Mouse (Mus musculus) frontal cortex, adult (tissue): Measurements from ENCODE around the gene Bola3.

ENCODE experiments used
- ATAC-seq: cut with Nextera tagmentation; 2 replicates; pipeline ENCODE4 v1.9.2; 2017; ENCODE audit warnings: mild to moderate bottlenecking, moderate library complexity, mixed read lengths; ENCODE audit not compliant: low TSS enrichment

The Bola3 gene

DNA sequence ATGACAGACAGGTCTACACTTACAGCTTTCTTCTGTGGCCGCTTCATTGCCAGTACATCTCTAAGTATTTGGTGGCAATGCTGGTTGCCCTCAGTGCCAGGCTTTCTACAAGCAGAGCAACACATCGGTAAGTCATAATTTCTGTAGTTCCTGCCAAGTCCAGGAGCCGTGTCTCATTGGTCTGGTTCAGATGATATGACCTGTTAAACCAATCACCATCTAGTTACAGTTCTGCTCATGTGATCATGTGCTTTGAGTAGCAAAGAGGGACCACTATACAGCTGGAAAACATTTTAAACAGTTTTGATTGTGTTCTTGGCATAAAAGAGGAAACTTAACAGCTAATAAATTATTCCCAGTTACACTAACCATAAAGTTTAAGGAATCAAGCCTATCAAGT is 1.0 kb upstream of the Bola3 start:
- no peak for ATAC-seq

DNA sequence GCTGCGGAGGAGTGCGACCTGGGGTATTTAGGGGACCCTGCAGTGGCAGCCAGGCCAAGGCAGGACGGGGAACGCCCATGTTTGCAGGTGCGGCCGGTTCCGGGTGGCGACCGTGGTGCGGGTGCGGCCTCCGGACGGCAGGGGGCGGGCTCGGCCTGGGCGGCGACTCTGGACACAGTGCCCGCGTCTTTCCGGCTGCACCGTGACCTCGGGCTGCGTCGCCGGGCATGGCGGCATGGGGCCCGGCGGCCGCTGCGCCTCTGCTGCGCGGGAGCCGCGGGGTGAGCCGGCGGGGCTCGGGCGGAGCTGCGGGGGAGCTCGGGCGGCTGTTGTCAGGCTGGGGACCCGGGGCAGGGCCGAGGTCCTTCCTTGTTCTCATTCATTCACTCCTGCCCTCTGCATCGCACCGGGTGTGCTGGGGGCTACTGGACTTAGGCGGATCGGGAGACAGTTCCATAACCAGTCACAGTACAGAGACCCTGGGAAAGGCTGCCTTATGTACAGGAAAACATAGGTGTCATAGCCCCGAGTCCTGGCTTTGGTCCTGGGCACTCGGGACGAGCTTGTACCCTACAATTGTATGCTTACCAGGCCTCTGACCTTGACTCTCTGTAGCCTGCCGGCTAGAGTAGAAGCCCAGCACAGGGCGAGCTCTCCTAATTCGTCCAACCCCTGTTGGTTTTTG is 469 bp downstream of the Bola3 start:
- peak; percentile 88 for ATAC-seq

- ATAC-seq, result no peak
Measured at GRCm38 (mm10) chr6:83350172-83350571, 1.2 kb downstream of the Bola3 start.

DNA sequence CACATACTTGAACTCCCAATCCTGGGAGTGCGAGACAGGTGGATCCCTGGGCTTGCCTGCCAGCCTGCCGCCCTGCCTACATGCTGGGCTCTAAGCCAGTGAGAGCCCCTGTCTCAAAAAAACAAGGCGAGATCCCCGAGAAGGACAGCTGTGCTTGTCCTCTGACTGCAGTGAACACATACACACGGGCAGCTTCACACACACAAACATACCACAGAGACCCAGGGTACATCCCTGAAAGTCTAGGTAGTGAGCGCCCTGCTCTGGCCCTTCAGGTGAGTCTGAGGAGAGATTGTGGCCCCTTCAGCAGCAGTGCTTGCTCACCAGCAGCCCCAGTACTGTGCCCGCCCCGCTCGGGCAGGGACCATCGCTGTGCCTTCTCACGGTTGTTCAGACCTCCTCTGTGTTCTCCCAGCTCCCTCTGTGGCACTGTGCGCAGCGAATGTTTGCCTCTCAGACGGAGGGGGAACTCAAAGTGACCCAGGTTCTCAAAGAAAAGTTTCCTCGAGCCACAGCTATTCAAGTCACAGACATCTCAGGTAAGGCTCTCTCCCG is 2.0 kb downstream of the Bola3 start:
- ATAC-seq, result no peak

- no peak for ATAC-seq
Measured at GRCm38 (mm10) chr6:83351490-83352160, 2.7 kb downstream of the Bola3 start.

DNA sequence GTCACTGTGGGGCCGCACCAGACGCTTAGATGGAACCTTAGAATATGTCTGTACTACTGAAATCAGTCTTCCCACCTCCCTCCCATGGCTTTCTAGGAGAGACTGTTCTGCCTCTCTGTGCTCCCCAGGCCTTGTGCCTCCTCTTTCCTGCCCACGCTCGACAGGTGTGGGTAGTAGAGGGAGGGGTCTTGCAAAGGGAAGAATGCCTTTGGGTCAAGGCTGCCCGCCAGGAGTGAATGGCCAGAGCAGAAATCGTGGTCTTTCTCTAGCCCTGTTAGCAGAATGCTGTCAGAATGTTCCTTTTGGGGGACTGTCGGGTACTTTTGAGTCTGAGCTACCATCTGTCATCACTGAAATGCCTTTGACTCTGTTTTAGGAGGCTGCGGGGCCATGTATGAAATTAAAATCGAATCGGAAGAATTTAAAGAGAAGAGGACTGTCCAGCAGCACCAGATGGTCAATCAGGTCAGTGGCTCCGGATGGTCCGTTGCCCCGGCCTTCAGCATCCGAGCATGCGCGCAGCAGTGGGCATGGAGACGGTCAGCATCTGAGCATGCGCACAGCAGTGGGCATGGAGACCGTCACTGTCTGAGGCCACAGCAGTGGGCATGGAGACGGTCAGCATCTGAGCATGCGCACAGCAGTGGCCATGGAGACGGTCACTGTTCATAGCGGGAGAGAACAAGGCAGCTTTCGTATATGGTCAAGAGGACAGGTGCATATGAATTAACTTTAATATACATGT is 3.9 kb downstream of the Bola3 start:
- ATAC-seq, result peak; percentile 39; the same call in 1 of the 2 replicates

DNA sequence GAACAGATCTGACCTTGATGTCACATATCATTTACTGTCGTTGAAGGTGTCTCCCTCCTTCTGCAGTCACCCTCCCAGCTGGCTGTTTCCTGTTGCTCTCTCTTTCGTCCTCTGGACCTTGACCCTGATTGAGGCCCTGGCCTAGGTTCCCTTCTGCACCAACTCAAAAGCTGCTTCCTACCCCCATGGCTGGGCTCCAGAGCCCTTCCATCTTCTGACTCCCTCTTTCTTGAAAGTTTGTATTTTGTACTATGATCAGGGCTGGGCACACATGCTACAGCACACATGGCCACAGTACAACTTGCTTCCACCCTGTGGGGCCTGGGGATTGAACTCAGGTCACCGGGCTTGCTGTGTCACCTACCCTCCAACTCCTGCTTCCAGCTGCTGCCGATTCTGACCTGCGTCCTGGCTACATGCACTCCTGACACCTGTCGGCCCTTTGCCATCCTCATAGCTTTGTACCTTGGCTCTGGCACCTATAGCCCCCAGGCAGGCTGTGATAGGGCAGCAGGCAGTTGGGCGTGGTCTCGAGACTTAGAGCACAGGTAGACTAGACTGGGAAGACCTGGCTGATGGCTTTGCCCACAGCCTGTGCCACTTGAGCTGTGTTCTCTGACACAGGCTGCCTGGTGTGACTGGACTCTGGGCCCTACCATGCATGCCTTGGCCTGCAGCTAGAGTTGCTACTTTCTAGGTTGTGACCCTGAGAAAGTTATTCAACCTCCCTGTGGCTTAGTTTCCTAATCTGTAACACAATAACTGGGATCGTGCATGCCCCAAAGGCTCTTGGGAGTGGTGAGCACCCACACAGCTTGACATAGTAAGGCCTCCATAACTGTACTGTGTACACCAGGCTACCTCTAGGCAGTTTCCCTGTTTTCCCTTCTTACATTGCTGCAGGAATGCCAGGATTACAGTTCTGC is 6.2 kb downstream of the Bola3 start:
- no peak for ATAC-seq

- ATAC-seq, result peak; percentile 36
Measured at GRCm38 (mm10) chr6:83356569-83357138, 7.7 kb downstream of the Bola3 start.

DNA sequence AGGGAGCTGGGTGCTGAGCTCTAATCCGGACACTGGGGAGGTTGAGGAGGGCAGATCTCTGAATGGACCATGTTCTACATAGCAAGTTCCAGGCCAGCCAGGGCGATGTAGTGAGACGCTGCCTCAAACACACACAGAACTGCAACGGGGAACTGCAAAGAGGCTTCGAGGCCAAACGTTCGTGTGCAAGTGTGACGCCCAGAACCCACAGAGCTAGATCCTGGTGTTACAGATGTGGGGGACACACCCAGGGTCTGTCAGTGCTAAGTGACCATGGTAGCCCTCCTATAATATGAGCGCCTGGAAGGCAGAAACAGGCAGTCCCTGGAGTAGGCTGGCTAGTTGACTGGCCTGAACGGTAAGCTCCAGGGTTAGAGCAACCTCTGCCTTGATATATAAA is 8.5 kb downstream of the Bola3 start:
- ATAC-seq, result no peak

DNA sequence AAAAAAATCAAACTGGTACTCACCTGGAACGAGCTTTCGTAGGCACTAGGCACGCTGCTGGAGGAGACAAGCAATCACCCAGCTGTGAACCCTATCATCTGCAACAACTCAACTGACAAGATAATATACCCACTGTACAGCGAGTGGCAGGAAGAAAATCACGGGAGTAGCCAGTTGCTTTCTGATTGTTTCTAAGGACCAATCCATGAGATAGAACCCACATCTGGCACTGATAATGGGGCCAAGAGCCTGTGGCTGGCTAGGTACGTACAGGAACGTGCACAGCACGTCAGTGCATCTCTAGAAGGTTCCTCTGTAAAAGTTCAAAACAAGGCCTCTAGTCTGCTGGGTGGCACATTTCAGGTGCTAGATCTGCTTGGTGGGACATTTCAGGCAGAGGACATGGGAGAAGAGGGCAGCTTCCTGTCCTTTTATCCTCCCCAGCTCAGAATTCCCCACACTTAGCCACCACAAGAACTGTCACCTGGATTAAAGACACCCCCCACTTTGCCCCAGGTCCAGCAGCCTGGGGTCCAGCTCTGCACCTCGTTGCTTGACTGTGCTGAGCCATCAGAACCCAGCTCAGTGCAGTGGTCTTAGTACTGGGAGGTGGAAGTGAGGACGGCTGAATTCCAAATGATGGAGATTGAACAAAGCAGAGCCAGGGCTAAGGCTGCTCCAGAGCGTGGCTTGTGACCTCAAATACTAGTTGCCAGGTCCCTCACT is 12.7 kb downstream of the Bola3 start:
- no peak for ATAC-seq

DNA sequence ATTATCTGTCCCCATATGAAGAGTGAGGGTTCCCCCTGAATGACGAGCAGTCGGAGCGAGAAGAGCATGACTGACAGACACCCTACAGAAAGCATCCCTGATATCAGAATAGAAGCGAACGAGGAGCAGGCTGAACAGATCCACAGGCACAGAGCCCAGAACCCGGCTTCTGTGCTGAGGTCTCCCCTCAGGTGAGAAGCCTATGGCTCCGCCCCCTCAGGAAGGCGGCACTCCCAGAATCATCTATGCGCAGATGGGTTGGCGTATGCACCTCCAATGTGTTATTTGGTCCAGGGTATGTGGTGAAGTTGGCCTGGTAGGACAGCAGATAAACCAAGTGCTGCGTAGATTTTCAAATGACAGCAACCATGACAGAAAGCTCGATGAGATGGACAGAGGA is 14.1 kb downstream of the Bola3 start:
- peak; percentile 16 for ATAC-seq

GRCm38 (mm10) chr6:83370316-83370965 is 21.5 kb downstream of the Bola3 start:
- ATAC-seq, result no peak

DNA sequence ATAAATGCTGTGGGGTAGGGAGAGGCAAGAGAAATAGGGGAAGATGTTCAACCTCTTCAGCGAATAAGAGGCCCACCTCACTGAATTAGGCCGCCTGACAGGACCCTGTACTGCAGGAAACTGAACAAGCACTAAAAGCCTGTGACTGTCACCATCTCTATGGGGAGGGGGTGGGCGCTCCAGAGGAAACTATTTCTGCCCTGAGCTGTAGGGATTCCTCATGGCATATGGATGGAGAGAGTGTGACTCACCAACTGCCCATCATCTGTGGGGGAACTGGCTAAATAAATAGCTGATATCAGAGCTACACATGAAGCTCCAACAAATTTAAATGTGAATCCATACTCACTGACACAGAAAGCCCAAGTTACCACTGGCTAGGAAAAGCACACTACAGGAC is 22.4 kb downstream of the Bola3 start:
- peak; percentile 33; the same call in 1 of the 2 replicates for ATAC-seq

GRCm38 (mm10) chr6:83373704-83374300 is 24.9 kb downstream of the Bola3 start:
- no peak for ATAC-seq

- 0 out of 2 replicates have a peak, but pooled peaks have one; percentile 20 for ATAC-seq
Measured at GRCm38 (mm10) chr6:83381510-83382491, 32.9 kb downstream of the Bola3 start.

DNA sequence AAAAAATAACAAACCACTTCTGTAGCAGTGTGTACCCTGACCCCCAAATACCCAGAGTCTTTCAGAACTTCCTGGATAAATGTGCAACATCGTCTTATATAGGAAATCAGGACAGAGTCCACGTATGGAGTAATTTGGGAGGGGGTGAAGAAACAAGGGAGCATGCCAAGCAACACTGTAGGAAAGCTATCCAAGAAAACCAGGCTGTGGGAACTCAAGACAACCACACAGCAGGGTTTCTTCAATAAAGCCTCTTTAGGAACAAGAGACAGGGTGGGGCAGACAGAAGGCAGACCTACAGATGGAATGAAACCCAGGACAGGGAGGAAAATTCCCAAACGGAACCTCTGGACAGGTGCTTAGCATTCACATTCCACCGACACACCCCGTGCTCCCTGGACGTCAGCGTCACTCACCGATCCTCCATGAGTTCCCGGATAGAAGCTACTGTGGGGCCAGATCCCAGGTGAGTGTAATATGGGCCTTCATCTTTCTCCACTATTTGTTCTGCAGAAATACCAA is 36.7 kb downstream of the Bola3 start:
- ATAC-seq, result no peak

- peak; percentile 13; the same call in 1 of the 2 replicates for ATAC-seq
Measured at GRCm38 (mm10) chr6:83392166-83392780, 43.3 kb downstream of the Bola3 start.
